Mouse (Mus musculus): ENCODE results near the gene Epc2. TPM values are rescaled to one million over a fixed set of nuclear protein-coding genes. Genes with fewer than 3 reads are reported as not detected.

Epc2 gene
- polyA plus RNA-seq (2012; fragmentation: generic; extraction: Trizol): 5.3 TPM
- long read RNA-seq, experiment 1, partial matches to known transcripts: 4 of 4 reads
- long read RNA-seq, experiment 1, other reads (novel, unspliced or antisense): 0 of 4 reads
- long read RNA-seq, experiment 2, partial matches to known transcripts: 6 of 7 reads
- long read RNA-seq, experiment 2, other reads (novel, unspliced or antisense): 1 of 7 reads

DNA sequence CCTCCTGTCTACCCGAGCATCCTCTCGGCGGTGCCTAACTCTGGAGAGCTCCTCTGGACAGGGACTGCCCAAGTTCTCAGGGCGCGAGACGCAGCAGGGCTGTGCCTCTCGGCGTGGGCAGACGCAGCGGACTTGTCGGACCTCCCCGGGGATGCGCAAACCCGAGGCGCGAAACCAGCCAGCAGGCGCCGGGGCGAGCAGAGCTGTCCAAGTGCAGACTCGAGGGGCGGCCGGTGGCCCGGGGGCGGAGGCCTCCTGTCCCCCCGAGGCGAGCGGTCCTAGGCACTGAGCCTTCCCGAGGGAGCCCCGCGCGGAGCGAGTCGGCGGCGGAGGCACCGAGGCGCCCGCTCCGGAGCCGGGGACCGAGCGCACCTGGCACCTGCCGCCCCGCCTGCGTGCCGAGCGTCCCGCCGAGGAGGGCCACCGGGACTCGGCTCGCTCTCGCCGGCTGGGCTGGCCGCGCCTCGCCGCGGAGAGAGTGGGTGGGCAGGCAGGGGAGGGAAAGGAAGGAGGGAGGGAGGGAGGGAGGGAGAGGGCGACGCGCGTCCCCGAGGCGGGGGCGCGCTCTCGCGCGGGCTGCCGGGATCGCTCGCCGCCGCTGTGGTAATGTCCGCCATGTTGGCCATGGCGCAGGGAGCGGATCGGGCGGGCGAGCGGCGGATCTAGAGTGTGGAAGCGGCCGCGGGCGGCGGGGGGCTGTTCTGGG is at the start of gene Epc2:
Gene Epc2, plus strand, starts transcription at position 556 of the 706 bp plus-strand sequence.
- TF ChIP-seq MAX (IDR thresholded peaks at IDR 0.05) (no peak), MYOG (IDR thresholded peaks at IDR 0.05; ENCODE audit: control insufficient read depth, extremely low read depth, insufficient read length) (no peak)
- Histone ChIP-seq H3K79me3 (ENCODE audit: low read depth) (peaks cover 37% of the 10 kb centered on the region), H3K79me2 (ENCODE audit: control insufficient read depth, insufficient read depth) (peaks cover 41% of the 10 kb centered on the region), H3K36me3 (ENCODE audit: control insufficient read depth, insufficient read depth) (no peaks in the 10 kb centered on the region), H3K4me3 (ENCODE audit: insufficient read depth, poor library complexity, severe bottlenecking) (peak within 1 kb of the TSS; percentile 89), H3K27me3 (ENCODE audit: control insufficient read depth, insufficient read depth, insufficient read length) (no peaks in the 10 kb centered on the region), H3ac (ENCODE audit: control insufficient read depth, insufficient read length, low read depth) (peak within 1 kb of the TSS; percentile 96)

GRCm38 (mm10) chr2:49405954-49406353 is 45.3 kb upstream of the Epc2 start:
- Histone ChIP-seq H3K4me3 (ENCODE audit: insufficient read depth, poor library complexity, severe bottlenecking) (no peak overlapping the region), H3K36me3 (ENCODE audit: control insufficient read depth, insufficient read depth) (no peaks in the 10 kb centered on the region), H3K79me2 (ENCODE audit: control insufficient read depth, insufficient read depth) (no peaks in the 10 kb centered on the region), H3ac (ENCODE audit: control insufficient read depth, insufficient read length, low read depth) (no peak overlapping the region), H3K79me3 (ENCODE audit: low read depth) (no peaks in the 10 kb centered on the region), H3K27me3 (ENCODE audit: control insufficient read depth, insufficient read depth, insufficient read length) (no peaks in the 10 kb centered on the region)
- TF ChIP-seq MYOG (IDR thresholded peaks at IDR 0.05; ENCODE audit: control insufficient read depth, extremely low read depth, insufficient read length): no peak
- TF ChIP-seq CEBPB (IDR thresholded peaks at IDR 0.05; ENCODE audit: low read depth): no peak
- no peak for TF ChIP-seq MAX (IDR thresholded peaks at IDR 0.05)
- no peak for TF ChIP-seq FOSL1 (IDR thresholded peaks at IDR 0.05; ENCODE audit: insufficient read depth, low read length, poor library complexity, severe bottlenecking)
- no peak for TF ChIP-seq USF1 (IDR thresholded peaks at IDR 0.05; ENCODE audit: low read depth)
- TF ChIP-seq MYOD1 (IDR thresholded peaks at IDR 0.05; ENCODE audit: control insufficient read depth, insufficient read length, low read depth): no peak
- TF ChIP-seq CTCF (IDR thresholded peaks at IDR 0.05; ENCODE audit: control insufficient read depth, insufficient read depth, insufficient read length): no peak

DNA sequence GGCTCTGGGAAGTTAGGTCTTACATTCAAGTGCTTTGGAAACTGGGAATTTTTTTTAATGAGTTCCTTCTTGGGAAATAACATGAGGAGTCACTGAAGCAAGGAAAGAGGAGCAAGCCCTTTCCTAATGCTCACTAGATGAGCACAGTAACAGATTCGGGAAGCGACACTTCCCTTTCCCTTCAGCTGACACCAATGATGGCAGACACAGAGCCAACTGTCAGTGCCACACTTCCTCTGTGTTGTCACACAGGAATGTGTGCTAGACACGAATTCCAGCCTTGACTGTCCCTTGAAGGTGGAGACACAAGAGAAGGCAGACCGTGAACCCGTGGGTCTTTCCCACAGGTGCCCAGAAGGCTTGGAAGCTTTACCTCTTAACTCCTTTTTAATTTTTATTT is 39.6 kb upstream of the Epc2 start:
- TF ChIP-seq CEBPB (IDR thresholded peaks at IDR 0.05; ENCODE audit: low read depth): no peak
- no peak for TF ChIP-seq MAX (IDR thresholded peaks at IDR 0.05)
- no peak for TF ChIP-seq MYOD1 (IDR thresholded peaks at IDR 0.05; ENCODE audit: control insufficient read depth, insufficient read length, low read depth)
- no peak for TF ChIP-seq FOSL1 (IDR thresholded peaks at IDR 0.05; ENCODE audit: insufficient read depth, low read length, poor library complexity, severe bottlenecking)
- no peak for TF ChIP-seq USF1 (IDR thresholded peaks at IDR 0.05; ENCODE audit: low read depth)
- TF ChIP-seq MYOG (IDR thresholded peaks at IDR 0.05; ENCODE audit: control insufficient read depth, extremely low read depth, insufficient read length): no peak
- no peak for TF ChIP-seq CTCF (IDR thresholded peaks at IDR 0.05; ENCODE audit: control insufficient read depth, insufficient read depth, insufficient read length)
- H3K27me3 ChIP-seq (ENCODE audit: control insufficient read depth, insufficient read depth, insufficient read length): no peaks in the 10 kb centered on the region
- no peaks in the 10 kb centered on the region for H3K79me3 ChIP-seq (ENCODE audit: low read depth)
- H3K4me3 ChIP-seq (ENCODE audit: insufficient read depth, poor library complexity, severe bottlenecking): no peak overlapping the region
- no peak overlapping the region for H3ac ChIP-seq (ENCODE audit: control insufficient read depth, insufficient read length, low read depth)
- H3K79me2 ChIP-seq (ENCODE audit: control insufficient read depth, insufficient read depth): no peaks in the 10 kb centered on the region
- no peaks in the 10 kb centered on the region for H3K36me3 ChIP-seq (ENCODE audit: control insufficient read depth, insufficient read depth)

- H3K79me2 ChIP-seq (ENCODE audit: control insufficient read depth, insufficient read depth): no peaks in the 10 kb centered on the region
- no peaks in the 10 kb centered on the region for H3K36me3 ChIP-seq (ENCODE audit: control insufficient read depth, insufficient read depth)
- H3K27me3 ChIP-seq (ENCODE audit: control insufficient read depth, insufficient read depth, insufficient read length): no peaks in the 10 kb centered on the region
- H3K79me3 ChIP-seq (ENCODE audit: low read depth): no peaks in the 10 kb centered on the region
- no peak overlapping the region for H3ac ChIP-seq (ENCODE audit: control insufficient read depth, insufficient read length, low read depth)
- TF ChIP-seq CEBPB (IDR thresholded peaks at IDR 0.05; ENCODE audit: low read depth) (no peak), FOSL1 (IDR thresholded peaks at IDR 0.05; ENCODE audit: insufficient read depth, low read length, poor library complexity, severe bottlenecking) (no peak), USF1 (IDR thresholded peaks at IDR 0.05; ENCODE audit: low read depth) (no peak), MAX (IDR thresholded peaks at IDR 0.05) (no peak), MYOG (IDR thresholded peaks at IDR 0.05; ENCODE audit: control insufficient read depth, extremely low read depth, insufficient read length) (no peak), MYOD1 (IDR thresholded peaks at IDR 0.05; ENCODE audit: control insufficient read depth, insufficient read length, low read depth) (no peak), CTCF (IDR thresholded peaks at IDR 0.05; ENCODE audit: control insufficient read depth, insufficient read depth, insufficient read length) (no peak)
- no peak overlapping the region for H3K4me3 ChIP-seq (ENCODE audit: insufficient read depth, poor library complexity, severe bottlenecking)
Observed at GRCm38 (mm10) chr2:49412576-49412975, 38.7 kb upstream of the Epc2 start.

DNA sequence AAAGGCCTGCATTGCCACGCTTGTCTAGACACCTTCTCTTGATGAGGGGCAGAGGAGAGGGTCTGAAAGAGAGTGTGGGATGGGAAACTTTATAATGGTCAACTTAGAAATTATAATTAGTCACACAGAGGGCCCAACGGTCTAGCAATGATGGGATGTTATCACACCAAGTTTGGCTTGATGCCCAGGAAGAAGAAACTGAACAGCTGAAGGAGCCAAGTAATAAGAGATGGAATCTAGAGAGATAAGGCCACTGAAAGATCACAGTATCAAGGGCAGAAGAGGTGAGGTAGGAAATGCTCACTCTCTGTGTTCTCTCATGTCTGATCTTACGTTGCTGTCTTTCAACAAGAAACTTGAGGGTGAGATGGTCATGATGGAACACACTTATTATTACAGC is 35.4 kb upstream of the Epc2 start:
- H3K79me3 ChIP-seq (ENCODE audit: low read depth): no peaks in the 10 kb centered on the region
- H3ac ChIP-seq (ENCODE audit: control insufficient read depth, insufficient read length, low read depth): no peak overlapping the region
- H3K4me3 ChIP-seq (ENCODE audit: insufficient read depth, poor library complexity, severe bottlenecking): no peak overlapping the region
- no peaks in the 10 kb centered on the region for H3K36me3 ChIP-seq (ENCODE audit: control insufficient read depth, insufficient read depth)
- H3K79me2 ChIP-seq (ENCODE audit: control insufficient read depth, insufficient read depth): no peaks in the 10 kb centered on the region
- peak; percentile 24 for TF ChIP-seq MYOD1 (IDR thresholded peaks at IDR 0.05; ENCODE audit: control insufficient read depth, insufficient read length, low read depth)
- no peak for TF ChIP-seq CTCF (IDR thresholded peaks at IDR 0.05; ENCODE audit: control insufficient read depth, insufficient read depth, insufficient read length)
- no peaks in the 10 kb centered on the region for H3K27me3 ChIP-seq (ENCODE audit: control insufficient read depth, insufficient read depth, insufficient read length)

Data from C2C12 (cell line).